In genomic region chr4:129556532-129557223, GRCm38 (mm10) we compare ENCODE assay signal across 8 mouse cellular contexts. TPM values are rescaled to one million over a fixed set of nuclear protein-coding genes. Genes with fewer than 3 reads are reported as not detected.
DNase-seq lines count a peak whose midpoint lies in the region; ATAC-seq lines count a peak whose summit lies in the region.

No protein-coding gene starts in this region.

- 0 out of 2 replicates have a peak, but pooled peaks cover 4% of the 10 kb centered on the region for H3K9me3 ChIP-seq in erythroblast, embryonic 14.5 days (ENCODE audit: control insufficient read depth, low read length)
- no peaks in the 10 kb centered on the region for H3K9me3 ChIP-seq in heart, embryonic 11.5 days (replicated peaks; ENCODE audit: control insufficient read depth, low read length)
- no peaks in the 10 kb centered on the region for H3K9me3 ChIP-seq in kidney, embryonic 16.5 days (ENCODE audit: low read length)

- peaks cover 52% of the 10 kb centered on the region for H3K4me1 ChIP-seq in erythroblast, embryonic 14.5 days (ENCODE audit: control insufficient read depth)
- H3K4me1 ChIP-seq in heart, embryonic 11.5 days (ENCODE audit: control insufficient read depth, insufficient read depth, low read length), result peaks cover 7% of the 10 kb centered on the region
- peaks cover 24% of the 10 kb centered on the region for H3K4me1 ChIP-seq in kidney, embryonic 16.5 days (ENCODE audit: insufficient read depth, low read length)

- peak overlapping the region; percentile 64 for H3K27ac ChIP-seq in heart, embryonic 11.5 days (ENCODE audit: low read depth, low read length)
- H3K27ac ChIP-seq in kidney, embryonic 16.5 days (ENCODE audit: low read length), result peak overlapping the region; percentile 79

- peak; percentile 91 to 92 for DNase-seq in B cell, adult 2 months
- DNase-seq in brain, embryonic 18.5 days (ENCODE audit: low read depth, low spot score), result peak; percentile 72
- DNase-seq in liver, result peak; percentile 97
- peak; percentile 42 to 62 for DNase-seq in monocyte, adult 2 months (ENCODE audit: low read depth in 1 of 2, low spot score in 2 of 2)
- peak; percentile 84 to 87 for DNase-seq in spleen, postnatal 14 days (ENCODE audit: low spot score in 2 of 2)

- peak overlapping the region; percentile 71 for H3K4me3 ChIP-seq in erythroblast, embryonic 14.5 days (replicated peaks)
- peak overlapping the region; percentile 56 for H3K4me3 ChIP-seq in heart, embryonic 11.5 days (ENCODE audit: low read depth, low read length)
- H3K4me3 ChIP-seq in kidney, embryonic 16.5 days (ENCODE audit: low read length), result peak overlapping the region; percentile 69

- H3K27me3 ChIP-seq in erythroblast, embryonic 14.5 days (ENCODE audit: control insufficient read depth), result peaks cover 34% of the 10 kb centered on the region
- peaks cover 8% of the 10 kb centered on the region for H3K27me3 ChIP-seq in heart, embryonic 11.5 days (ENCODE audit: control insufficient read depth, insufficient read depth, low read length)
- no peaks in the 10 kb centered on the region for H3K27me3 ChIP-seq in kidney, embryonic 16.5 days (ENCODE audit: insufficient read depth, low read length)

- WGBS in heart, embryonic 11.5 days (ENCODE audit: insufficient replicate concordance), result 6% methylated on average over 33 of the region's 33 CpGs
- 6% methylated on average over 31 of the region's 33 CpGs for WGBS in kidney, embryonic 16.5 days

- peak overlapping the region; percentile 84 for H3K4me2 ChIP-seq in heart, embryonic 11.5 days
- H3K4me2 ChIP-seq in kidney, embryonic 16.5 days (replicated peaks; ENCODE audit: low read depth, low read length), result peak overlapping the region; percentile 87

- peak; percentile 71 for ATAC-seq in heart, embryonic 11.5 days (replicated peaks; ENCODE audit: insufficient number of reproducible peaks, low FRiP score, low TSS enrichment)
- ATAC-seq in kidney, embryonic 16.5 days (ENCODE audit: low FRiP score, low TSS enrichment), result peak; percentile 80

- peak overlapping the region; percentile 70 for H3K9ac ChIP-seq in heart, embryonic 11.5 days (ENCODE audit: low read depth, low read length)
- peak overlapping the region; percentile 77 for H3K9ac ChIP-seq in kidney, embryonic 16.5 days (replicated peaks; ENCODE audit: low read length)

- H3K36me3 ChIP-seq in erythroblast, embryonic 14.5 days (ENCODE audit: control insufficient read depth), result peaks cover 6% of the 10 kb centered on the region
- H3K36me3 ChIP-seq in heart, embryonic 11.5 days (ENCODE audit: control insufficient read depth, insufficient read depth, low read length), result no peaks in the 10 kb centered on the region
- no peaks in the 10 kb centered on the region for H3K36me3 ChIP-seq in kidney, embryonic 16.5 days (ENCODE audit: insufficient read depth, low read length)

RNA-seq across cellular contexts. Expression of gene Hdac1, which starts 14.2 kb away (rescaled TPM):
- polyA plus RNA-seq in erythroblast, embryonic 14.5 days (2012), result 9.1 and 9.2 TPM in 2 replicates
- polyA plus RNA-seq in heart, embryonic 11.5 days (2014; fragmentation: Nextera tagmentation; extraction: Ambion mirVana), result 154 and 175 TPM in 2 replicates
- 285 and 304 TPM in 2 replicates for polyA plus RNA-seq in kidney, embryonic 16.5 days (2015; fragmentation: Nextera tagmentation; extraction: Ambion mirVana)

RNA-seq across cellular contexts. Expression of gene Lck, which starts 16.8 kb away (rescaled TPM):
- polyA plus RNA-seq in erythroblast, embryonic 14.5 days (2012), result 3.0 and 3.1 TPM in 2 replicates
- 3.6 and 4.6 TPM in 2 replicates for polyA plus RNA-seq in heart, embryonic 11.5 days (2014; fragmentation: Nextera tagmentation; extraction: Ambion mirVana)
- 10.8 and 13.0 TPM in 2 replicates for polyA plus RNA-seq in kidney, embryonic 16.5 days (2015; fragmentation: Nextera tagmentation; extraction: Ambion mirVana)

RNA-seq across cellular contexts. Expression of gene Fam167b, which starts 21.7 kb away (rescaled TPM):
- polyA plus RNA-seq in erythroblast, embryonic 14.5 days (2012), result 0.15 TPM in 1 of 2 replicates, not detected in the other
- 3.6 TPM in 2 replicates for polyA plus RNA-seq in heart, embryonic 11.5 days (2014; fragmentation: Nextera tagmentation; extraction: Ambion mirVana)
- polyA plus RNA-seq in kidney, embryonic 16.5 days (2015; fragmentation: Nextera tagmentation; extraction: Ambion mirVana), result 35.9 and 37.8 TPM in 2 replicates

RNA-seq across cellular contexts. Expression of gene Marcksl1, which starts 43.3 kb away (rescaled TPM):
- polyA plus RNA-seq in erythroblast, embryonic 14.5 days (2012), result 1.2 and 1.4 TPM in 2 replicates
- polyA plus RNA-seq in heart, embryonic 11.5 days (2014; fragmentation: Nextera tagmentation; extraction: Ambion mirVana), result 506 and 517 TPM in 2 replicates
- 761 and 859 TPM in 2 replicates for polyA plus RNA-seq in kidney, embryonic 16.5 days (2015; fragmentation: Nextera tagmentation; extraction: Ambion mirVana)

RNA-seq across cellular contexts. Expression of gene Eif3i, which starts 43.8 kb away (rescaled TPM):
- 14.4 and 16.7 TPM in 2 replicates for polyA plus RNA-seq in erythroblast, embryonic 14.5 days (2012)
- polyA plus RNA-seq in heart, embryonic 11.5 days (2014; fragmentation: Nextera tagmentation; extraction: Ambion mirVana), result 194 and 200 TPM in 2 replicates
- 296 and 307 TPM in 2 replicates for polyA plus RNA-seq in kidney, embryonic 16.5 days (2015; fragmentation: Nextera tagmentation; extraction: Ambion mirVana)

Comparison
In these comparisons a context has a peak if more than half of its experiments do, and no peak if none do; other contexts are left out.
1. Peak in every context shown above with its lines: DNase-seq, ATAC-seq, H3K4me3 ChIP-seq and H3K27ac ChIP-seq.
2. RNA of gene Hdac1, which starts 14.2 kb away (polyA plus RNA-seq): 285 to 304 TPM in kidney, embryonic 16.5 days and 154 to 175 TPM in heart, embryonic 11.5 days; 9.1 to 9.2 TPM in erythroblast, embryonic 14.5 days; every median in the first group is over 10 times any median in the second.